Mouse (Mus musculus) erythroid progenitor cell, adult 5-6 weeks (primary cell): ENCODE results near the gene Serpina3f. TPM values are rescaled to one million over a fixed set of nuclear protein-coding genes. Genes with fewer than 3 reads are reported as not detected.

Source experiments
- ATAC-seq: replicated peaks from 2 replicates; pipeline ENCODE4 v1.8.0; 2016; ENCODE audit warnings: moderate number of reproducible peaks, mild to moderate bottlenecking, moderate TSS enrichment, inconsistent platforms; ENCODE audit not compliant: poor library complexity, low FRiP score, severe bottlenecking
- total RNA-seq, 2 experiments: library from RNA; stranded (forward) in 1 of 2; stranded (reverse) in 1 of 2; fragments of 150-400 nt in 1 of 2; fragments of 186-747, 209-891 nt in 1 of 2; gene quantifications; 2 replicates each; pipeline versions ENCODE4 v1.2.3 to v1.2.4; 2015 to 2017; ENCODE audit warnings: low replicate concordance in 2 of 2

Serpina3f gene
- total RNA-seq, 2 experiments from 2014 or later = 1.3 TPM; not detected in 1

GRCm38 (mm10) chr12:104245595-104245994 lies 31.3 kb downstream of the Serpina3f start:
- ATAC-seq = no peak

- ATAC-seq = no peak
Observed at GRCm38 (mm10) chr12:104247553-104248002, 33.2 kb downstream of the Serpina3f start.

GRCm38 (mm10) chr12:104248231-104248630 lies 33.9 kb downstream of the Serpina3f start:
- ATAC-seq = no peak

GRCm38 (mm10) chr12:104261041-104261440 lies 46.7 kb downstream of the Serpina3f start:
- no peak for ATAC-seq

- ATAC-seq = no peak
Observed at GRCm38 (mm10) chr12:104262863-104263262, 48.5 kb downstream of the Serpina3f start, which contains the start of gene Serpina3i. TSS of gene Serpina3i (plus strand) at chr12:104263122.

- ATAC-seq = no peak
Observed at GRCm38 (mm10) chr12:104266374-104266773, 52.0 kb downstream of the Serpina3f start.

Other genes starting within 250 kb of the Serpina3f start
- gene Serpina11, start 224.6 kb upstream of the Serpina3f start, total RNA-seq (2015; ENCODE audit: low replicate concordance) = not detected in 2 replicates
- gene Serpina11, start 224.6 kb upstream of the Serpina3f start, total RNA-seq (2017; ENCODE audit: low replicate concordance) = not detected in 2 replicates
- gene Serpina9, start 200.8 kb upstream of the Serpina3f start, total RNA-seq (2015; ENCODE audit: low replicate concordance) = not detected in 2 replicates
- gene Serpina9, start 200.8 kb upstream of the Serpina3f start, total RNA-seq (2017; ENCODE audit: low replicate concordance) = not detected in 2 replicates
- gene Serpina12, start 170.1 kb upstream of the Serpina3f start, total RNA-seq (2015; ENCODE audit: low replicate concordance) = not detected in 2 replicates
- not detected in 2 replicates for gene Serpina12, start 170.1 kb upstream of the Serpina3f start, total RNA-seq (2017; ENCODE audit: low replicate concordance)
- not detected in 2 replicates for gene Serpina5, start 113.4 kb upstream of the Serpina3f start, total RNA-seq (2015; ENCODE audit: low replicate concordance)
- not detected in 2 replicates for gene Serpina5, start 113.4 kb upstream of the Serpina3f start, total RNA-seq (2017; ENCODE audit: low replicate concordance)
- not detected in 2 replicates for gene Serpina3a, start 101.8 kb upstream of the Serpina3f start, total RNA-seq (2015; ENCODE audit: low replicate concordance)
- not detected in 2 replicates for gene Serpina3a, start 101.8 kb upstream of the Serpina3f start, total RNA-seq (2017; ENCODE audit: low replicate concordance)
- not detected in 2 replicates for gene Serpina3b, start 86.5 kb upstream of the Serpina3f start, total RNA-seq (2015; ENCODE audit: low replicate concordance)
- not detected in 2 replicates for gene Serpina3b, start 86.5 kb upstream of the Serpina3f start, total RNA-seq (2017; ENCODE audit: low replicate concordance)
- not detected in 2 replicates for gene Serpina3c, start 60.7 kb upstream of the Serpina3f start, total RNA-seq (2015; ENCODE audit: low replicate concordance)
- gene Serpina3c, start 60.7 kb upstream of the Serpina3f start, total RNA-seq (2017; ENCODE audit: low replicate concordance) = not detected in 2 replicates
- 4.7 TPM in 1 of 2 replicates, not detected in the other for gene Serpina3g, start 21.7 kb downstream of the Serpina3f start, total RNA-seq (2015; ENCODE audit: low replicate concordance)
- gene Serpina3g, start 21.7 kb downstream of the Serpina3f start, total RNA-seq (2017; ENCODE audit: low replicate concordance) = 2.6 and 3.3 TPM in 2 replicates
- gene Serpina3i, start 48.6 kb downstream of the Serpina3f start, total RNA-seq (2015; ENCODE audit: low replicate concordance) = not detected in 2 replicates
- gene Serpina3i, start 48.6 kb downstream of the Serpina3f start, total RNA-seq (2017; ENCODE audit: low replicate concordance) = not detected in 2 replicates
- not detected in 2 replicates for gene Serpina3j, start 100.0 kb downstream of the Serpina3f start, total RNA-seq (2015; ENCODE audit: low replicate concordance)
- not detected in 2 replicates for gene Serpina3j, start 100.0 kb downstream of the Serpina3f start, total RNA-seq (2017; ENCODE audit: low replicate concordance)
- not detected in 2 replicates for gene Serpina3k, start 123.9 kb downstream of the Serpina3f start, total RNA-seq (2015; ENCODE audit: low replicate concordance)
- not detected in 2 replicates for gene Serpina3k, start 123.9 kb downstream of the Serpina3f start, total RNA-seq (2017; ENCODE audit: low replicate concordance)
- not detected in 2 replicates for gene Serpina3m, start 123.9 kb downstream of the Serpina3f start, total RNA-seq (2015; ENCODE audit: low replicate concordance)
- gene Serpina3m, start 123.9 kb downstream of the Serpina3f start, total RNA-seq (2017; ENCODE audit: low replicate concordance) = not detected in 2 replicates
- gene Serpina3n, start 192.2 kb downstream of the Serpina3f start, total RNA-seq (2015; ENCODE audit: low replicate concordance) = not detected in 2 replicates
- 0.90 TPM in 1 of 2 replicates, not detected in the other for gene Serpina3n, start 192.2 kb downstream of the Serpina3f start, total RNA-seq (2017; ENCODE audit: low replicate concordance)